Mouse (Mus musculus): ENCODE data around the gene Srbd1. TPM values are rescaled to one million over a fixed set of nuclear protein-coding genes. Genes with fewer than 3 reads are reported as not detected.

Srbd1 gene
- polyA plus RNA-seq, 1 experiment: 42.5 TPM

DNA sequence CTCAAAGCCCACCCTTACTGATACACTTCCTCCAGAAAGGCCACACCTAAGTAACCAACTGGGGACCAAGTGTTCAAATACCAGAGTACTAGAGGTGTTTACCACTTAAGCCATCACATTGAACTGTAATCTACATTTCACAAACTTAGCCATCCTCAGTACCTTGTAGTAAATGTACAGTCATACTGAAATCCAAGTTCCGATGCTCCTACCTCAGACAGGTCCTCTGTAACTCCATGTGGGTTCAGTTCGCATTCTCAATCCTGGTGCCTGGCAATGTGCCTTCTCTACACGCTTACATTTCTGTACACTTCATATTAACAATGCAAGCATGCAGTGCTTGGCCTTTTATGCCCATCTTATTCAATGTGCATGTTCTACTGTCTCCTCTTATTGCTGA is 77.5 kb downstream of the Srbd1 start:
- no peak overlapping the region for H3K27ac ChIP-seq (ENCODE audit: insufficient read depth, low read length)
- H3K36me3 ChIP-seq (ENCODE audit: control insufficient read depth, insufficient read depth, low read length, poor library complexity, severe bottlenecking): no peaks in the 10 kb centered on the region
- no peaks in the 10 kb centered on the region for H3K4me1 ChIP-seq (ENCODE audit: control insufficient read depth, insufficient read depth, low read length)
- H3K27me3 ChIP-seq (ENCODE audit: control insufficient read depth, insufficient read depth, low read length, poor library complexity, severe bottlenecking): no peaks in the 10 kb centered on the region
- TF ChIP-seq EP300 (IDR thresholded peaks at IDR 0.05; ENCODE audit: insufficient read depth, low read depth, low read length): no peak
- no peak for TF ChIP-seq CTCF (IDR thresholded peaks at IDR 0.05; ENCODE audit: low read depth, low read length)
- no peak for TF ChIP-seq POLR2A (IDR thresholded peaks at IDR 0.05; ENCODE audit: insufficient read depth, low read length)
- H3K4me3 ChIP-seq (ENCODE audit: low read depth, low read length): no peak overlapping the region
- no peaks in the 10 kb centered on the region for H3K9me3 ChIP-seq (replicated peaks; ENCODE audit: control insufficient read depth, insufficient read depth, low read length, poor library complexity, severe bottlenecking)
- no peak overlapping the region for H3K9ac ChIP-seq (ENCODE audit: low read depth, poor library complexity, severe bottlenecking)

DNA sequence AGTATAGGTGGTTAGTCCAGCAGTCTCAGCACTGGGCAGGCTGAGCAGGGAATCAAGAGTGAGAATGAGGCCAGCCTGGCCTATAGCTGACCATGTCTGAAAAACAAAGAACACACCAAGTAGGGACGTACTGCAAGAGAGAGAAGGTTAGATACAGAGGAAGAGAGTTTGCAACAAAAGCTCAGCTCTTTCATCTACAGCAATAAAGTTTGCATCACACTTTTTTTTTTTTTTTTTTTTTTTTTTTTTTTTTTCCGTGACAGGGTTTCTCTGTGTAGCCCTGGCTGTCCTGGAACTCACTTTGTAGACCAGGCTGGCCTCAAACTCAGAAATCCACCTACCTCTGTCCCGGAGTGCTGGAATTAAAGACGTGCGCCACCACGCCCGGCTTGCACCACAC is 79.1 kb downstream of the Srbd1 start:
- Histone ChIP-seq H3K27me3 (ENCODE audit: control insufficient read depth, insufficient read depth, low read length, poor library complexity, severe bottlenecking) (no peaks in the 10 kb centered on the region), H3K27ac (ENCODE audit: insufficient read depth, low read length) (no peak overlapping the region), H3K9me3 (replicated peaks; ENCODE audit: control insufficient read depth, insufficient read depth, low read length, poor library complexity, severe bottlenecking) (no peaks in the 10 kb centered on the region), H3K36me3 (ENCODE audit: control insufficient read depth, insufficient read depth, low read length, poor library complexity, severe bottlenecking) (no peaks in the 10 kb centered on the region), H3K4me3 (ENCODE audit: low read depth, low read length) (no peak overlapping the region), H3K9ac (ENCODE audit: low read depth, poor library complexity, severe bottlenecking) (no peak overlapping the region), H3K4me1 (ENCODE audit: control insufficient read depth, insufficient read depth, low read length) (no peaks in the 10 kb centered on the region)
- no peak for TF ChIP-seq POLR2A (IDR thresholded peaks at IDR 0.05; ENCODE audit: insufficient read depth, low read length)
- TF ChIP-seq EP300 (IDR thresholded peaks at IDR 0.05; ENCODE audit: insufficient read depth, low read depth, low read length): no peak
- no peak for TF ChIP-seq CTCF (IDR thresholded peaks at IDR 0.05; ENCODE audit: low read depth, low read length)

DNA sequence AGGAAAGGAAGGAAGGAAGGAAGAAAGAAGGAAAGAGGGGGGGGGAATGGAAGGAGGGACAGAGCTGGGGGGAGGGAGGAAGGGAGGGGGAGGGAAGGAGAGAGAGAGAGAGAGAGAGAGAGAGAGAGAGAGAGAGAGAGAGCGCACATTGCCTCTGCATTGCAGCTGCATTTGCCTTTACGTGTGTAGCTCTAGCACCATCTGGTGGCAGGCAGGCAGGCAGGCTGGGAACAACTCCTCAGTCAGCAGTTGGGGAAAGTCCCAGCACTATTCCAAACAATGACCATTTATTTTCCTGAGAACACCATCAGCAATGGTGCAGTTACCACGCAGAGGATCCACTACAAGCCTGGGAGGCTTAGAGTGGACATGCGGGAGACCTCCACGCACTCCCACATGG is 81.5 kb downstream of the Srbd1 start:
- Histone ChIP-seq H3K4me3 (ENCODE audit: low read depth, low read length) (no peak overlapping the region), H3K27ac (ENCODE audit: insufficient read depth, low read length) (no peak overlapping the region), H3K4me1 (ENCODE audit: control insufficient read depth, insufficient read depth, low read length) (no peaks in the 10 kb centered on the region), H3K9ac (ENCODE audit: low read depth, poor library complexity, severe bottlenecking) (no peak overlapping the region), H3K36me3 (ENCODE audit: control insufficient read depth, insufficient read depth, low read length, poor library complexity, severe bottlenecking) (no peaks in the 10 kb centered on the region; the same call in 1 of the 2 replicates), H3K27me3 (ENCODE audit: control insufficient read depth, insufficient read depth, low read length, poor library complexity, severe bottlenecking) (no peaks in the 10 kb centered on the region), H3K9me3 (replicated peaks; ENCODE audit: control insufficient read depth, insufficient read depth, low read length, poor library complexity, severe bottlenecking) (no peaks in the 10 kb centered on the region)
- TF ChIP-seq EP300 (IDR thresholded peaks at IDR 0.05; ENCODE audit: insufficient read depth, low read depth, low read length) (0 out of 2 replicates have a peak, but pooled peaks have one; percentile 41), POLR2A (IDR thresholded peaks at IDR 0.05; ENCODE audit: insufficient read depth, low read length) (no peak), CTCF (IDR thresholded peaks at IDR 0.05; ENCODE audit: low read depth, low read length) (peak; percentile 96)

DNA sequence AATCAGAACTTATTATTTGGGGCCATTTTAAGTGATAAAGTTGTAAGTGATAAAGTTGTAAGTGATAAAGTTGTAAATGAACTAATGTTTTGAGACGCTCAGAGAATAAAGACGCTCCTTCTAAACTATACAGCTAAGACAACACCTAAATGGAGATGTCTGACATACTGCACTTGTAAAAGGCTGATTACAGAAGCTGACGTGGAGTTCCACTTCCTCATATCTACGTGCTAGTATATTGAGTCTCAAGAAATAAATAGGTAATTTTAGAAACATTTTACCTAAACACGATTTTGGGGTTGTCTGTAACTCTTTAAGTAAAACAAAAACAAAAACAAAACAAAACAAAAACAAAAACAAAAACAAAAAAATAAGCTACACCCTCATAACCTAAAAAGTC is 84.1 kb downstream of the Srbd1 start:
- H3K36me3 ChIP-seq (ENCODE audit: control insufficient read depth, insufficient read depth, low read length, poor library complexity, severe bottlenecking): no peaks in the 10 kb centered on the region; the same call in 1 of the 2 replicates
- H3K27ac ChIP-seq (ENCODE audit: insufficient read depth, low read length): no peak overlapping the region
- H3K9me3 ChIP-seq (replicated peaks; ENCODE audit: control insufficient read depth, insufficient read depth, low read length, poor library complexity, severe bottlenecking): no peaks in the 10 kb centered on the region

DNA sequence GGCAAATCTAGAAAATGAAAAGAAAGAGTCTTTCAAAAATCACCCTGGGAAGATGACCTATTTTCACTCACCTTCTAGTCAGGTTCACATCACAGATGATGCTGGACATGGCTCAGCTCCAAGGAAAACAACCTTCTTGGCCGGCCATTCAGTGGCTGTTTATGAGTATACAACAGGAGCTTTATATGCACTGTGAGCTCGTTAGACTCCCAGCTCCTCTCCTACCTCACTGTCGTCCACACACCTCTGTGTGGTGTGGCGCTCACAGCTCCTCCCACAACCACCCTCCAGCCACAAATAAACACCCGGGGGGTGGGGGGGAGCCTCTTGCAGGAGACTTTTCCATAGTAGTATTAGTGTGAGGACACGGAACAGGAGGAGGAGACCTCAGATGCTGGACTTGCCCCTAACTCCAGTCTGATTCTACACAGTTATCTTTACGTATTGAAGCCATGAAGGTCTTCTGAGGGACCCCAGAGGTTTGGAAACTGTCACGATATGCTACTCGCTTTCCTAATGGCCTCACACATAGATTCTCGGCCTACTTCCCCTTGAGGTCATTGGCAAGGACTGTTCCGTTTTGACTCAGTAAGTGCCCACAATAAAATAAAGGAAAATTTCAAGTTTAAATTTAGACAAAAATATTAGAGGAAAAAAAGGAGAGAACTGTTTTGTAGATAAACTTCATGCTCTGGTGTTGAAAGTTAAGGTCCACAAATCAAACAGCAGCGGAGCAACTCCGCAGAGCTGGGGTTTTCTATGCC is 104.6 kb downstream of the Srbd1 start:
- Histone ChIP-seq H3K27me3 (ENCODE audit: control insufficient read depth, insufficient read depth, low read length, poor library complexity, severe bottlenecking) (no peaks in the 10 kb centered on the region), H3K9me3 (replicated peaks; ENCODE audit: control insufficient read depth, insufficient read depth, low read length, poor library complexity, severe bottlenecking) (no peaks in the 10 kb centered on the region), H3K4me3 (ENCODE audit: low read depth, low read length) (no peak overlapping the region), H3K4me1 (ENCODE audit: control insufficient read depth, insufficient read depth, low read length) (no peaks in the 10 kb centered on the region), H3K27ac (ENCODE audit: insufficient read depth, low read length) (no peak overlapping the region), H3K36me3 (ENCODE audit: control insufficient read depth, insufficient read depth, low read length, poor library complexity, severe bottlenecking) (peaks cover 5% of the 10 kb centered on the region), H3K9ac (ENCODE audit: low read depth, poor library complexity, severe bottlenecking) (no peak overlapping the region)
- TF ChIP-seq CTCF (IDR thresholded peaks at IDR 0.05; ENCODE audit: low read depth, low read length) (no peak), POLR2A (IDR thresholded peaks at IDR 0.05; ENCODE audit: insufficient read depth, low read length) (no peak)

More for the DNA sequence above, 84.1 kb downstream of the Srbd1 start:
- H3K4me3 ChIP-seq (ENCODE audit: low read depth, low read length): no peak overlapping the region
- no peaks in the 10 kb centered on the region for H3K4me1 ChIP-seq (ENCODE audit: control insufficient read depth, insufficient read depth, low read length)
- TF ChIP-seq CTCF (IDR thresholded peaks at IDR 0.05; ENCODE audit: low read depth, low read length) (no peak), POLR2A (IDR thresholded peaks at IDR 0.05; ENCODE audit: insufficient read depth, low read length) (no peak), EP300 (IDR thresholded peaks at IDR 0.05; ENCODE audit: insufficient read depth, low read depth, low read length) (no peak)
- H3K27me3 ChIP-seq (ENCODE audit: control insufficient read depth, insufficient read depth, low read length, poor library complexity, severe bottlenecking): no peaks in the 10 kb centered on the region
- no peak overlapping the region for H3K9ac ChIP-seq (ENCODE audit: low read depth, poor library complexity, severe bottlenecking)

DNA sequence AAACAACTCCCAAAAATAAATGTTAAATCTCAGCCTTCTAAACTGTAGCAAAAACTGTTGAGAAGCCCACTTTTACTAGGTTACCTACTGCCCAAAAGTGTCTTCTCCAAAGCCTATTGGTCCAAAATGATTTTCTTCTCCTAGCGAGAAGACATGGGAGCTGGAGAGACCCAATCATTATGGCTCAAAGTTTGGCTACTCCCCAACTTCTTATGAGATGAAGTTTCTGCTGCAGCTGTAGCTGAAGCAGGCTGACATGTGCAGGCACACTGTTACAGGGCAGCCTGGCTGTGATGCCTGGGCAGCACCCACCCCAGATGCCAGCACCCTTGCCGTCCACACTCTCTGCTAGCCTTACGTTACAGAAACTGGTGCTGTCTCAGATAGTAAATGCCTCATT is 105.2 kb downstream of the Srbd1 start:
- no peaks in the 10 kb centered on the region for H3K4me1 ChIP-seq (ENCODE audit: control insufficient read depth, insufficient read depth, low read length)
- TF ChIP-seq POLR2A (IDR thresholded peaks at IDR 0.05; ENCODE audit: insufficient read depth, low read length): no peak
- TF ChIP-seq EP300 (IDR thresholded peaks at IDR 0.05; ENCODE audit: insufficient read depth, low read depth, low read length): no peak
- TF ChIP-seq CTCF (IDR thresholded peaks at IDR 0.05; ENCODE audit: low read depth, low read length): no peak
- no peaks in the 10 kb centered on the region for H3K27me3 ChIP-seq (ENCODE audit: control insufficient read depth, insufficient read depth, low read length, poor library complexity, severe bottlenecking)
- no peak overlapping the region for H3K4me3 ChIP-seq (ENCODE audit: low read depth, low read length)
- H3K9ac ChIP-seq (ENCODE audit: low read depth, poor library complexity, severe bottlenecking): no peak overlapping the region
- no peak overlapping the region for H3K27ac ChIP-seq (ENCODE audit: insufficient read depth, low read length)
- no peaks in the 10 kb centered on the region for H3K9me3 ChIP-seq (replicated peaks; ENCODE audit: control insufficient read depth, insufficient read depth, low read length, poor library complexity, severe bottlenecking)
- peaks cover 5% of the 10 kb centered on the region for H3K36me3 ChIP-seq (ENCODE audit: control insufficient read depth, insufficient read depth, low read length, poor library complexity, severe bottlenecking)
